Mouse (Mus musculus) liver, adult 2 months (tissue): ENCODE measurements around the gene Gm11011. TPM values are rescaled to one million over a fixed set of nuclear protein-coding genes. Genes with fewer than 3 reads are reported as not detected.

Experiments used
- DNase-seq: peaks from one replicate; pipeline ENCODE4 v3.0.0-alpha.2; 2011; ENCODE audit warnings: low read depth, low spot score; ENCODE audit errors: extremely low read depth
- H3K27ac ChIP-seq: fragments of 200-500 bp; replicated peaks from 2 replicates; pipeline ENCODE4 v1.5.1; 2012; ENCODE audit warnings: low read depth, mild to moderate bottlenecking, control low read depth, inconsistent platforms, low read length; ENCODE audit not compliant: insufficient read depth
- H3K27me3 ChIP-seq: fragments of 200-500 bp; 2 replicates; pipeline ENCODE4 v1.6.1; 2012; ENCODE audit warnings: mild to moderate bottlenecking, moderate library complexity, low read length, inconsistent platforms; ENCODE audit not compliant: control insufficient read depth, insufficient read depth
- H3K36me3 ChIP-seq: fragments of 200-500 bp; 2 replicates; pipeline ENCODE4 v1.6.1; 2012; ENCODE audit warnings: low read length, inconsistent platforms; ENCODE audit not compliant: control insufficient read depth, insufficient read depth
- H3K4me1 ChIP-seq: fragments of 200-500 bp; 2 replicates; pipeline ENCODE4 v1.6.1; 2011; ENCODE audit warnings: low read length; ENCODE audit not compliant: control insufficient read depth, insufficient read depth
- H3K4me3 ChIP-seq: fragments of 200-500 bp; 2 replicates; pipeline ENCODE4 v1.5.1; 2011; ENCODE audit warnings: low read depth, mild to moderate bottlenecking, control low read depth, low read length, moderate library complexity; ENCODE audit not compliant: insufficient read depth
- H3K79me2 ChIP-seq: fragments of 200-500 bp; 2 replicates; pipeline ENCODE4 v1.6.1; 2012; ENCODE audit warnings: inconsistent platforms, mild to moderate bottlenecking, low read length, moderate library complexity; ENCODE audit not compliant: control insufficient read depth, insufficient read depth
- H3K9ac ChIP-seq: fragments of 200-500 bp; 2 replicates; pipeline ENCODE4 v1.6.1; 2012; ENCODE audit warnings: low read depth, mild to moderate bottlenecking, control low read depth, inconsistent platforms, low read length
- CTCF ChIP-seq: fragments of 200-500 bp; IDR thresholded peaks from 2 replicates; pipeline ENCODE4 v1.5.1; 2011; ENCODE audit warnings: low read depth, low read length, control low read depth
- POLR2A ChIP-seq: fragments of 200-500 bp; IDR thresholded peaks from 2 replicates; pipeline ENCODE4 v1.6.1; 2011; ENCODE audit warnings: low read length, control low read depth; ENCODE audit not compliant: insufficient read depth; ENCODE audit errors: extremely low read depth
- WGBS: fragments of 180-500 bp; shearing (Covaris S2); methylation state at CpG from one replicate; pipeline ENCODE4 v1.1.7; 2018; 5-methylcytosine and 5-hydroxymethylcytosine counted together
- polyA plus RNA-seq: library from polyadenylated mRNA; depleted of rRNA; stranded (reverse); fragments of >200 nt; gene quantifications from 2 replicates; pipeline ENCODE4 v1.2.3, GENCODE M21; 2012
- total RNA-seq: library from RNA; depleted of rRNA; stranded (reverse); fragments of >200 nt; gene quantifications from 2 replicates; pipeline ENCODE4 v1.2.3, GENCODE M21; 2014

The Gm11011 gene
- total and polyA plus RNA-seq, 2 experiments = not detected

DNA sequence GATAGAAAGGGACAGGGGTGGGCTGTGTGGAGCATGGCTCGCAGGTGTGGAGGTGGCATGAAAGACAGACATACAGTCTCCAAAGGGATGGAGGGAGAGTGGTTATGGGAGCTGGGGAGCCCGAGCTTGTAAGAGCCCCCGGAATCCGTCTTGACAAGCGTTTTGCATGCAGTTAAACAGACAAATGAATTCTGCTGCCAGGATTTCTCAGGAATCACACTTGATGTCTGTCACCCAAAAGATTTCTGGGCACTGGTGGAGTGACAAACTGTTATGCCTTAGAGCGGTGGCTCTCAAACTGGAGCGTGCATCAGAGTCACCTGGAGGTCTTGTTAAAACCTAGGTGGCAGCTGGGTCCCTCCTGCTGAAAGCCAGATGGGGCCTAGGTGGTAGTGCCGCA is 10.4 kb upstream of the Gm11011 start:
- Histone ChIP-seq H3K9ac (no peak overlapping the region), H3K4me3 (no peak overlapping the region), H3K27ac (no peak overlapping the region), H3K79me2 (no peaks in the 10 kb centered on the region), H3K4me1 (no peaks in the 10 kb centered on the region), H3K27me3 (no peaks in the 10 kb centered on the region), H3K36me3 (no peaks in the 10 kb centered on the region)
- TF ChIP-seq CTCF (no peak), POLR2A (no peak)
- WGBS = 97% methylated on average over 8 of the region's 8 CpGs
- DNase-seq = no peak

DNA sequence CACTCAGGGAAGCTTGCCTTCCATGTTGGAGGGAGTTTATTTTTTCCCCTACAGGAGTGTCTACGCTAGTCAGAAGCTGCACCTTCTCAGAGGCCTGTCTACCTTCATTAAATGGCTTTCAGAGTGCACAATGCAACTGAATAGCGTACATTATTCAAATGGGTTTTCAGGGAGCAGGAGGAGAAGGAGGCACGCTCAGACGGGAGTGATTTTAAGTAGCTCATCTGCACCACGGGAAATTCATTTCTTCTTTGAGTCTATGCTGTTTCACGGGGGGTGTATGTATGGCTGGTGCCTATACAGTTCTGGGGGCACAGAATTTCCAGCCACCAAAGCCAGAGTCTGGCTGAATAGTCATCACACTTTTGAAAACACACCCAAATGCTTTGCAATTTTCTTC is 9.8 kb upstream of the Gm11011 start:
- no peak for TF ChIP-seq POLR2A
- no peak for TF ChIP-seq CTCF
- no peak overlapping the region for H3K4me3 ChIP-seq
- H3K36me3 ChIP-seq = no peaks in the 10 kb centered on the region
- no peak overlapping the region for H3K27ac ChIP-seq
- no peaks in the 10 kb centered on the region for H3K27me3 ChIP-seq
- H3K9ac ChIP-seq = no peak overlapping the region
- H3K79me2 ChIP-seq = no peaks in the 10 kb centered on the region
- DNase-seq = no peak
- WGBS = 90% methylated on average over 6 of the region's 6 CpGs
- no peaks in the 10 kb centered on the region for H3K4me1 ChIP-seq

DNA sequence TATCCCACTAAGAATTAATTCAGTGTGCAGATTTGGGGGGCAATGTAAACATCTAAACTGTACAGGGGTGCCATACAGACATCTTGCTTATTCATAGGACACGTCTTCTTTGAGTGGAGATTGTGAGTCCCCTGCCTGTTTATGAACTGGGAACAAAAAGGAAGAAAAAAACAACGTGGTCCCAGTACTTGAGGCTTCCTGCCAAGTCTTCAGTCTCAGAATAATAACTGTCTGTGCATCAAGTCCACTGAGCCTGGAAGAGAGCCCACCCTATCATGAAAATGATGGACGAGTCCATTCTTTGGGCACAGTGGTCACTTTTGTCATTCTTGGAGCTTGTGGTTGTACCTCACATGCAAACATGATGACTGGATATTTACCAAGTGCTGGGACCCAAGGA is 6.2 kb upstream of the Gm11011 start:
- TF ChIP-seq CTCF = no peak
- TF ChIP-seq POLR2A = no peak
- no peaks in the 10 kb centered on the region for H3K36me3 ChIP-seq
- H3K4me3 ChIP-seq = no peak overlapping the region
- H3K4me1 ChIP-seq = no peaks in the 10 kb centered on the region
- WGBS = 70% methylated on average over 3 of the region's 3 CpGs
- no peaks in the 10 kb centered on the region for H3K79me2 ChIP-seq
- no peak for DNase-seq
- H3K27me3 ChIP-seq = no peaks in the 10 kb centered on the region
- H3K27ac ChIP-seq = no peak overlapping the region
- H3K9ac ChIP-seq = no peak overlapping the region

DNA sequence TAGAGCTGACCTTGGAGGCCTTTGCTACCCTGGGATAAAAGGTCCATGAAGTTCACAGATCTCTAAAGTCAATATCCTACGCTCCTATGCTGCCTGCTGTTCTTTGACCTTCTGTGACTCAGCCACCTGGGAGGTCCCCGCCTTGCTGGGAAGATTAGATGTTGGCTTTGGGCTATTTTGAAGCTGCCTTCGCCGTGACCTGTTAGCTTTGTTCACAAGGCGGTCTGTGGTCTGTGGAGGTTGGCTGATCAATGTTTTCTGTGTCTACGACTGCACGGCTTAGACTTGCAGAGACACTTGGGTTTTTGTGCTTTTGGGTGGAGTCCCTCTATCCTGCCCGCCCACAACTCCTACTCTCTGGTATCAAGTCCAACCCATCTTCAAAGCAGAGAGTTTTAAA is 2.9 kb upstream of the Gm11011 start:
- no peaks in the 10 kb centered on the region for H3K36me3 ChIP-seq
- H3K79me2 ChIP-seq = no peaks in the 10 kb centered on the region
- no peak overlapping the region for H3K9ac ChIP-seq
- no peaks in the 10 kb centered on the region for H3K27me3 ChIP-seq
- no peaks in the 10 kb centered on the region for H3K4me1 ChIP-seq
- H3K27ac ChIP-seq = no peak overlapping the region
- H3K4me3 ChIP-seq = no peak overlapping the region
- no peak for DNase-seq
- TF ChIP-seq CTCF = no peak
- no peak for TF ChIP-seq POLR2A
- WGBS = 49% methylated on average over 8 of the region's 8 CpGs

DNA sequence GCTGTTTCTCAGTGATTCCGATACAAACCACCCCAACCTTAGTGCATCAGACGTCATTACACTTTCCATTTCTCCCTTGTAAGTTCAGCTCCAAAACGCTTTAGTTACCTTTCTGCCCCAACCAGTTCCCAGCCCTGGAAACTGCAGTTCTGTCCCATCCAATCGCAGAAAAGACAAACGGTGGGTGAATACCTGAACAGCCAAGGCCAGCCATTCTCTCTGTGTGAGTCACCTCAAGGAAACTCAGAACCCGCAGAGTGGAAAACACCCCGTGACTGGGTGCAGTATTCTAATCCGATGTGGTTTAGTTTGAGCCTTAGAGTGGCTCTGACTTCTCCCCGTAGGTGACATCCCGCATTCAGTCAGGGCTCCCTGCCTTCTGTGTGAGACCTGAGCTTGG is 2.2 kb upstream of the Gm11011 start:
- Histone ChIP-seq H3K4me1 (no peaks in the 10 kb centered on the region), H3K27me3 (no peaks in the 10 kb centered on the region), H3K36me3 (no peaks in the 10 kb centered on the region), H3K4me3 (no peak overlapping the region), H3K27ac (no peak overlapping the region), H3K79me2 (no peaks in the 10 kb centered on the region), H3K9ac (no peak overlapping the region)
- no peak for DNase-seq
- WGBS = 86% methylated on average over 10 of the region's 10 CpGs
- TF ChIP-seq CTCF (no peak), POLR2A (no peak)

DNA sequence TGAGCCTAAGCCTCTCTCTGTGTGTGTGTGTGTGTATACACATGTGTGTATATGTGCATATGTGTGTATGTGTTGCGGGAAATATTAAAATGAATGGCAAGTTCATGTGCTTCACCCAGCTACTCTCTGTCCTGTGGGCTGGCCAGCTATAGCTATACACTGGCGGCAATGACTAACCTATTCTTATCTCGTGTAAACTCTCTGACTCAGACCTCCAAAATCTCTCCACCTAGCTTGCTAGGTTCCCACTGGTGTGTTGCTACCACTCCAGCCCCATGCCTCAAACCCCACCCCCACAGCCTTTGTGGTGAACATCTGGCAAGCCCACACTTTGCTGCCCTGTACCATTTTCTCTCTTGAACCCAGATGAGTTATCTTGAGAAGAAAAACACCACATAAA is 857 bp downstream of the Gm11011 start:
- DNase-seq = no peak
- WGBS = 77% methylated on average over 3 of the region's 3 CpGs
- TF ChIP-seq POLR2A (no peak), CTCF (no peak)
- no peaks in the 10 kb centered on the region for H3K79me2 ChIP-seq
- no peak overlapping the region for H3K4me3 ChIP-seq
- no peaks in the 10 kb centered on the region for H3K27me3 ChIP-seq
- H3K27ac ChIP-seq = no peak overlapping the region
- no peaks in the 10 kb centered on the region for H3K4me1 ChIP-seq
- no peaks in the 10 kb centered on the region for H3K36me3 ChIP-seq
- H3K9ac ChIP-seq = no peak overlapping the region
